Comparison of ENCODE assay signal across 9 mouse cellular contexts in the genomic region with DNA sequence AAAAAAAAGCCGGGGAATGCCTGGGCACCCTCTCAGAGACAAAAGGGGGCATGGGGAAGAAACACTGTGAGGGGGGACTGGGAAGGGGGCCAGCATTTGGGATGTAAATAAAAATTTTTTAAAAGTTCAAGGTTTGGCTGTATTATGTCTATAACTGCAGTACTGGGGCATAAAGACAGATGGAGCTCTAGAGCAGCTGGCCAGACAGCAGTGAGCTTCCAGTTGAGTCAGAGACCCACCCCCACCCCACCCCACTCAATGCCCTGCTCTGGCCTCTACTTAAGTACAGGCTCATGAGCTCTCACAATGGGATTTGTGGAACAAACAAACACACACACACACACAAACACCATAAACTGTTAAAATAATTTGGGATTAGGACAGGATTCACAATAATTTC. TPM values are rescaled to one million over a fixed set of nuclear protein-coding genes. Genes with fewer than 3 reads are reported as not detected.
DNase-seq lines count a peak whose midpoint lies in the region; ATAC-seq and TF ChIP-seq lines count a peak whose summit lies in the region.
"Had no signal": no experiment of that assay in that cellular context is flagged by ENCODE, and none has a peak within 500 bp of the region (broad histone marks: within the 10 kb centered on the region; RNA-seq: fewer than 3 reads in every experiment).

No protein-coding gene starts in this region.

- peak; percentile 57 for DNase-seq in embryonic facial prominence, embryonic 11.5 days (ENCODE audit: low spot score)
- DNase-seq in embryonic facial prominence, embryonic 10.5 days (ENCODE audit: low spot score) = no peak
- peak; percentile 54 for DNase-seq in thymus, adult 2 months
- DNase-seq in thymus, adult 18-20 months = no peak
- peak; percentile 67 for DNase-seq in induced T-regulatory cell, adult 2 months (ENCODE audit: low read depth)
- DNase-seq in right cerebral cortex, postnatal 36 days (ENCODE audit: low spot score in 2 of 2) = no peak
- no peak for DNase-seq in right cerebral cortex, adult 2 months (ENCODE audit: low spot score in 2 of 2)

- TF ChIP-seq CTCF in thymus, adult 2 months (IDR thresholded peaks at IDR 0.05; ENCODE audit: borderline replicate concordance, control insufficient read depth, extremely low read depth, insufficient read depth, low read length, poor library complexity) = no peak

- no peaks in the 10 kb centered on the region for H3K27me3 ChIP-seq in embryonic facial prominence, embryonic 11.5 days (ENCODE audit: control insufficient read depth, insufficient read depth, low read length)
- H3K27me3 ChIP-seq in embryonic facial prominence, embryonic 10.5 days (replicated peaks; ENCODE audit: low read depth, poor library complexity, severe bottlenecking) = no peaks in the 10 kb centered on the region
- no peaks in the 10 kb centered on the region for H3K27me3 ChIP-seq in thymus, adult 2 months (ENCODE audit: control insufficient read depth, insufficient read depth, low read length)
- H3K27me3 ChIP-seq: neural tube, embryonic 13.5 days had no signal

- no peak overlapping the region for H3K4me3 ChIP-seq in embryonic facial prominence, embryonic 11.5 days (ENCODE audit: low read depth, low read length)
- no peak overlapping the region for H3K4me3 ChIP-seq in embryonic facial prominence, embryonic 10.5 days
- no peak overlapping the region for H3K4me3 ChIP-seq in thymus, adult 2 months (ENCODE audit: control insufficient read depth, insufficient read depth, low read length)
- H3K4me3 ChIP-seq: neural tube, embryonic 13.5 days had no signal

- WGBS in embryonic facial prominence, embryonic 11.5 days = 70% methylated on average over 1 of the region's 1 CpGs
- 61% methylated on average over 1 of the region's 1 CpGs for WGBS in embryonic facial prominence, embryonic 10.5 days
- WGBS in thymus, adult 2 months = 71% methylated on average over 1 of the region's 1 CpGs

- no peaks in the 10 kb centered on the region for H3K36me3 ChIP-seq in embryonic facial prominence, embryonic 11.5 days (replicated peaks; ENCODE audit: control insufficient read depth, insufficient read depth, low read depth, low read length)
- no peaks in the 10 kb centered on the region for H3K36me3 ChIP-seq in embryonic facial prominence, embryonic 10.5 days (replicated peaks)
- no peaks in the 10 kb centered on the region for H3K36me3 ChIP-seq in thymus, adult 2 months (ENCODE audit: control insufficient read depth, insufficient read depth, low read length)
- H3K36me3 ChIP-seq: neural tube, embryonic 13.5 days had no signal

- no peak overlapping the region for H3K9ac ChIP-seq in embryonic facial prominence, embryonic 11.5 days (replicated peaks; ENCODE audit: low read length)
- H3K9ac ChIP-seq: neural tube, embryonic 13.5 days had no signal

- TF ChIP-seq POLR2A in thymus, adult 2 months (IDR thresholded peaks at IDR 0.05; ENCODE audit: control insufficient read depth, extremely low read depth, insufficient read depth, low read length, poor library complexity) = no peak

- no peak for ATAC-seq in embryonic facial prominence, embryonic 11.5 days (replicated peaks; ENCODE audit: insufficient number of reproducible peaks, low FRiP score, low TSS enrichment, low read depth)
- ATAC-seq in monocyte, adult 5-6 weeks (replicated peaks; ENCODE audit: insufficient number of reproducible peaks, low FRiP score, low TSS enrichment, poor library complexity, severe bottlenecking) = peak; percentile 47; the same call in 1 of the 2 replicates

- no peaks in the 10 kb centered on the region for H3K4me1 ChIP-seq in embryonic facial prominence, embryonic 11.5 days (ENCODE audit: control insufficient read depth, insufficient read depth, low read length)
- H3K4me1 ChIP-seq in embryonic facial prominence, embryonic 10.5 days = no peaks in the 10 kb centered on the region
- H3K4me1 ChIP-seq in thymus, adult 2 months (replicated peaks; ENCODE audit: control insufficient read depth, insufficient read depth, low read length) = no peaks in the 10 kb centered on the region
- H3K4me1 ChIP-seq: neural tube, embryonic 13.5 days had no signal

- no peak overlapping the region for H3K4me2 ChIP-seq in embryonic facial prominence, embryonic 11.5 days (ENCODE audit: low read depth, low read length)
- H3K4me2 ChIP-seq: neural tube, embryonic 13.5 days had no signal

- H3K9me3 ChIP-seq in embryonic facial prominence, embryonic 11.5 days (replicated peaks; ENCODE audit: control insufficient read depth, low read length) = no peaks in the 10 kb centered on the region
- H3K9me3 ChIP-seq in embryonic facial prominence, embryonic 10.5 days = no peaks in the 10 kb centered on the region
- H3K9me3 ChIP-seq: neural tube, embryonic 13.5 days had no signal

- no peak overlapping the region for H3K27ac ChIP-seq in embryonic facial prominence, embryonic 11.5 days (replicated peaks; ENCODE audit: low read depth, low read length)
- no peak overlapping the region for H3K27ac ChIP-seq in embryonic facial prominence, embryonic 10.5 days (replicated peaks)
- H3K27ac ChIP-seq in thymus, adult 2 months (ENCODE audit: control insufficient read depth, insufficient read depth, low read length) = no peak overlapping the region
- H3K27ac ChIP-seq: neural tube, embryonic 13.5 days had no signal

RNA-seq across cellular contexts. Expression of a gene that starts 43.9 kb away (rescaled TPM):
- 99.6 and 113 TPM in 2 replicates for polyA plus RNA-seq in embryonic facial prominence, embryonic 11.5 days (2014; fragmentation: Nextera tagmentation; extraction: Ambion mirVana)
- 115 and 117 TPM in 2 replicates for polyA plus RNA-seq in embryonic facial prominence, embryonic 10.5 days (2016; fragmentation: Nextera tagmentation; extraction: Ambion mirVana)
- polyA plus RNA-seq in thymus, adult 2 months (2012; rRNA removed) = 21.2 and 30.2 TPM in 2 replicates
- 127 to 181 TPM (median 138 TPM) in 3 replicates for total RNA-seq in monocyte, adult 5-6 weeks (2017)

Comparison
In these comparisons a context has a peak if more than half of its experiments do, and no peak if none do; other contexts are left out.
1. DNase-seq: peak in embryonic facial prominence, embryonic 11.5 days (single experiment), thymus, adult 2 months (single experiment) and induced T-regulatory cell, adult 2 months (single experiment); none in embryonic facial prominence, embryonic 10.5 days (single experiment), thymus, adult 18-20 months (0 of 2), right cerebral cortex, postnatal 36 days (0 of 2) and right cerebral cortex, adult 2 months (0 of 2).